Mouse (Mus musculus) intestine, postnatal 0 days (tissue): ENCODE data around the gene Stmn1. TPM values are rescaled to one million over a fixed set of nuclear protein-coding genes. Genes with fewer than 3 reads are reported as not detected.
A peak's percentile ranks its signal among the peaks of the same experiment; 100 is the strongest.

Experiments used
- ATAC-seq: fragments of 200-750 bp; cut with Nextera tagmentation; 2 replicates; pipeline ENCODE4 v1.8.0; 2017; ENCODE audit warnings: mild to moderate bottlenecking, moderate TSS enrichment, moderate library complexity
- H3K27ac ChIP-seq: fragments of 300-500 bp; sonication (generic); 2 replicates; pipeline ENCODE4 v1.5.1; 2014; ENCODE audit warnings: mild to moderate bottlenecking, low read depth, low read length, moderate library complexity
- H3K27me3 ChIP-seq: fragments of 300-500 bp; sonication (generic); replicated peaks from 2 replicates; pipeline ENCODE4 v1.6.1; 2014; ENCODE audit warnings: low read length, mixed read lengths; ENCODE audit not compliant: control insufficient read depth, insufficient read depth
- H3K36me3 ChIP-seq: fragments of 300-500 bp; sonication (generic); 2 replicates; pipeline ENCODE4 v1.6.1; 2014; ENCODE audit warnings: mild to moderate bottlenecking, moderate library complexity; ENCODE audit not compliant: control insufficient read depth, insufficient read depth
- H3K4me1 ChIP-seq: fragments of 300-500 bp; sonication (generic); replicated peaks from 2 replicates; pipeline ENCODE4 v1.6.1; 2014; ENCODE audit warnings: antibody characterized with exemption, low read length, mixed read lengths; ENCODE audit not compliant: control insufficient read depth, insufficient read depth
- H3K4me2 ChIP-seq: fragments of 300-500 bp; sonication (generic); replicated peaks from 2 replicates; pipeline ENCODE4 v1.6.1; 2014; ENCODE audit warnings: low read depth, mild to moderate bottlenecking, moderate library complexity
- H3K4me3 ChIP-seq: fragments of 300-500 bp; sonication (generic); 2 replicates; pipeline ENCODE4 v1.5.1; 2014; ENCODE audit warnings: low read depth, low read length
- H3K9ac ChIP-seq: fragments of 300-500 bp; sonication (generic); 2 replicates; pipeline ENCODE4 v1.6.1; 2014; ENCODE audit warnings: mild to moderate bottlenecking, low read depth, low read length
- H3K9me3 ChIP-seq: fragments of 300-500 bp; sonication (generic); 2 replicates; pipeline ENCODE4 v1.6.1; 2016; ENCODE audit warnings: mixed run types; ENCODE audit not compliant: control insufficient read depth
- CTCF ChIP-seq: sonication (generic); IDR thresholded peaks from 2 replicates; pipeline ENCODE4 v1.5.1; 2016; ENCODE audit warnings: low read depth, mild to moderate bottlenecking, control low read depth, antibody characterized with exemption, moderate library complexity
- WGBS: fragments of 180-500 bp; shearing (Covaris S2); extraction: QIAGEN DNeasy Blood & Tissue Kit; methylation state at CpG from one replicate; pipeline ENCODE4 v1.1.7; 2014; 5-methylcytosine and 5-hydroxymethylcytosine counted together
- polyA plus RNA-seq: library from polyadenylated mRNA; unstranded; fragments of >200 nt; fragmentation: Nextera tagmentation; extraction: Ambion mirVana; gene quantifications from 2 replicates; pipeline ENCODE4 v1.2.1, GENCODE M21; 2015

Gene Stmn1
- polyA plus RNA-seq, 1 experiment from 2014 or later, result 412 TPM

- H3K4me3 ChIP-seq, result no peak overlapping the region
- ATAC-seq, result no peak
- no peaks in the 10 kb centered on the region for H3K9me3 ChIP-seq
- H3K4me1 ChIP-seq, result no peaks in the 10 kb centered on the region; the same call in 1 of the 2 replicates
- TF ChIP-seq CTCF, result no peak
- no peak overlapping the region for H3K4me2 ChIP-seq
- 19% methylated on average over 1 of the region's 1 CpGs for whole genome bisulfite sequencing
- no peaks in the 10 kb centered on the region for H3K36me3 ChIP-seq
- no peak overlapping the region for H3K27ac ChIP-seq
- H3K9ac ChIP-seq, result no peak overlapping the region
- no peaks in the 10 kb centered on the region; the same call in 1 of the 2 replicates for H3K27me3 ChIP-seq
Observed at GRCm38 (mm10) chr4:134445489-134445888, 22.6 kb upstream of the Stmn1 start.

GRCm38 (mm10) chr4:134447966-134448365 is 20.2 kb upstream of the Stmn1 start:
- no peak overlapping the region for H3K9ac ChIP-seq
- WGBS, result 45% methylated on average over 23 of the region's 23 CpGs
- H3K9me3 ChIP-seq, result no peaks in the 10 kb centered on the region
- no peak for TF ChIP-seq CTCF
- peaks cover 3% of the 10 kb centered on the region; the same call in 1 of the 2 replicates for H3K4me1 ChIP-seq
- no peaks in the 10 kb centered on the region; the same call in 1 of the 2 replicates for H3K27me3 ChIP-seq
- no peak overlapping the region for H3K4me3 ChIP-seq
- no peak overlapping the region for H3K27ac ChIP-seq
- no peaks in the 10 kb centered on the region for H3K36me3 ChIP-seq
- no peak for ATAC-seq
- H3K4me2 ChIP-seq, result no peak overlapping the region

DNA sequence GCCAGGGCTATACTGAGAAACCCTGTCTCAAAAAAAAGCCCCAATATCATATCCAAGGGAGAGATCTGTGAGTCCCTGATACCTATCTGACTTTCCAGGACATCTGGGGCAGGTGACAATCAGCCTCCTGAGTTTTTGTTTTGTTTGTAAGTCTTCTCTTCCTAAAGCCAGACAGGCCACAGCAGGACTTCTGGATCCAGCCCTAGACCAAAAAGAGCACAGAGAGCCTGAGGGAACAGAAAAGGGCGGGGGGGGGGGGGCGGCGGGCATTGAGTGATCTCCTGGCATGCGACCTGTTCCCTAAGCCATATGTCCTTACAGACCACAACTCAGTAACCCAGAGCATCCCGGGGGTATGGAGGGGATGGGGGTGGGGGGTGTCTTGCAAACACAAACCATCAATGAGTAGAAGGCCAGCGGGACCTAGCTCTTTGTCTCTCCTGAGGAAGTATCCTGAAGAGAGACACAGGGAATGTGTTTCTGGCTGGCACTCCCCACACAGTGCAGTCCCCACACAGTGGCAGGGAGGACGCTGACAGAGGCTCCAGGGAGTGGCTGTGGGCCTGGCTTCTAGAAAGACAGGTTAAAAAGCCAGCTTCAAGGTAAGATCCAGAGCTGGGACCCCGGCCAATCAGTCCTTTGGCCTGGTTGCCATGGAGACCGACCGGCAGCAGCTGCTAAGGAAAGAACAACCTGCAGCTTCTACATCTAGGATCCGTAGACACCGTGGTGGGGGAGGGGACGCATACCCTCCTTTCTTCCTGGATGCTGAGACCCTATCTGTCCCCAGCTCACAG is 18.3 kb upstream of the Stmn1 start:
- WGBS, result 57% methylated on average over 13 of the region's 13 CpGs
- no peak for TF ChIP-seq CTCF

GRCm38 (mm10) chr4:134450392-134451195 is 17.5 kb upstream of the Stmn1 start:
- 36% methylated on average over 20 of the region's 20 CpGs for WGBS

More for the DNA sequence above, 18.3 kb upstream of the Stmn1 start:
- no peak for ATAC-seq
- Histone ChIP-seq H3K4me3 (no peak overlapping the region), H3K9ac (no peak overlapping the region), H3K9me3 (no peaks in the 10 kb centered on the region), H3K4me1 (peaks cover 3% of the 10 kb centered on the region; the same call in 1 of the 2 replicates), H3K36me3 (no peaks in the 10 kb centered on the region), H3K27ac (no peak overlapping the region), H3K4me2 (no peak overlapping the region), H3K27me3 (peaks cover 10% of the 10 kb centered on the region; the same call in 1 of the 2 replicates)

GRCm38 (mm10) chr4:134451484-134451883 is 16.6 kb upstream of the Stmn1 start:
- Histone ChIP-seq H3K27me3 (peaks cover 10% of the 10 kb centered on the region; the same call in 1 of the 2 replicates), H3K27ac (no peak overlapping the region), H3K4me3 (no peak overlapping the region), H3K9me3 (no peaks in the 10 kb centered on the region), H3K9ac (no peak overlapping the region), H3K4me2 (0 out of 2 replicates have a peak overlapping the region, but pooled peaks have one; percentile 24), H3K36me3 (no peaks in the 10 kb centered on the region), H3K4me1 (peaks cover 3% of the 10 kb centered on the region; the same call in 1 of the 2 replicates)
- WGBS, result 56% methylated on average over 9 of the region's 9 CpGs
- no peak for TF ChIP-seq CTCF
- ATAC-seq, result no peak

More at GRCm38 (mm10) chr4:134450392-134451195, 17.5 kb upstream of the Stmn1 start:
- Histone ChIP-seq H3K27me3 (peaks cover 10% of the 10 kb centered on the region; the same call in 1 of the 2 replicates), H3K36me3 (no peaks in the 10 kb centered on the region), H3K4me3 (no peak overlapping the region), H3K4me1 (peaks cover 3% of the 10 kb centered on the region; the same call in 1 of the 2 replicates), H3K9me3 (no peaks in the 10 kb centered on the region), H3K27ac (no peak overlapping the region), H3K9ac (no peak overlapping the region), H3K4me2 (peak overlapping the region; percentile 24)
- ATAC-seq, result no peak
- TF ChIP-seq CTCF, result no peak
